Mouse (Mus musculus) fibroblast of lung, adult 2 months (primary cell): ENCODE measurements around the gene Mettl25.

ENCODE experiments used
- DNase-seq: peaks from one replicate; pipeline ENCODE4 v3.0.0-alpha.2; 2011; ENCODE audit warnings: low read depth

The Mettl25 gene

GRCm38 (mm10) chr10:105840928-105841888, at the start of gene Mettl25, which contains the start of gene Ccdc59:
Gene Mettl25 (minus strand): TSS chr10:105841380.
Gene Ccdc59 (plus strand): TSS chr10:105841067.
- DNase-seq, result peak; percentile 91

DNA sequence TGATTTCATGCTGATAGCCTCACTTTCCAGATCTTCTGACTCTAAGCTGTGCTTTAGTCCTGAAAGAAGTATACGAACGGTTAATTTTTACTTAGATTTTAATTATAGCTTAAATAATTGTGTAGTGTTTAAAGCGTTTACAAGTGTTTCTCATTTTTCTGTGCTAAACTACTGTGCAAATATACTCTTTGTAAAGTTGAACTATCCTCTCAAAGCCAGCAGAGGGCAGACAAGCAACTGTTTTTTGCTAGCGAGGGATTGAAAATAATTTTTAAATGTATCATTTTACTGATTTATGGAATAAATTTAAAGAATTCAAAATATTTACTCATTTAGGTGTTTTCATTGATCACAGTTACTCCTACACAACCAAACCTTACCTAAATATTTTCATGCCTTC, 26.1 kb upstream of the Mettl25 start:
- no peak for DNase-seq

DNA sequence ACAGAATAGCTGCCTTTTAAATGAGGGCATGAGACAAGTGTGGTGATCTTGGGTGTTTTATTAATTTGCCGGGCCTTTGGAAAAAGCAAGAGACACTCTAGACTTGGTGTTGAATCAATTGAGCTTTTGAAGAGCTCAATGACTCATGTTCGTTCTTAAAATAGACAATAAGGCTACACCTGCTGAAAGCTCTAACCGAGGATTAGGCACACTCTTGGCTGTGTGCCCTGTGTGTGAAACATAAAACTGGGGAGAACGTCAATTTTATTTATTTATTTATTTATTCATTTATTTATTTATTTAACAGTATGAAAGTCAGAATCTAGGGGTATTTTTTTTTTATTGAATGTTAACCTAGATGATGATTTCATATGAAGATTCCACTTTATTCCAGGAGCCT, 10.0 kb upstream of the Mettl25 start:
- no peak for DNase-seq

DNA sequence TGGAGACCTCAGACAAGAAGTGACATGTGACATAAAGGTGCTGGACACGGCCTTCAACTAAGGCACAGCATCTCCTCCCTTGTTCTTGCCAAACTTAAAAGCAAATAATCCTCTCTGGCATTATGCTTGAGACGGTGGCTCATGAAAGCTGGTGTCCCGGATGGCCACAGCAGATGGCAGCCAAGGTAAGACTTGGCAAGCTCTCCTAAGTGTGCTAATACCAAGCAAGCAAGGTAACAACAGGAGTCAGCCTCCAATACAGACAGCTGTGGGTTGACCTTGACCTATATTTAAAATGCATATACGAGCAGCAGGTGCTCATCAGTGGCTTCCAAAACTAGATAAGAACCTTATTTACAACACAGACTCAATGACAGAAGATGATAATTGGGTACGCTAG, 9.1 kb upstream of the Mettl25 start:
- DNase-seq, result no peak

GRCm38 (mm10) chr10:105842574-105842973, 1.4 kb upstream of the Mettl25 start:
- no peak for DNase-seq

- DNase-seq, result no peak
Measured at GRCm38 (mm10) chr10:105834627-105835228, 6.5 kb downstream of the Mettl25 start.

DNA sequence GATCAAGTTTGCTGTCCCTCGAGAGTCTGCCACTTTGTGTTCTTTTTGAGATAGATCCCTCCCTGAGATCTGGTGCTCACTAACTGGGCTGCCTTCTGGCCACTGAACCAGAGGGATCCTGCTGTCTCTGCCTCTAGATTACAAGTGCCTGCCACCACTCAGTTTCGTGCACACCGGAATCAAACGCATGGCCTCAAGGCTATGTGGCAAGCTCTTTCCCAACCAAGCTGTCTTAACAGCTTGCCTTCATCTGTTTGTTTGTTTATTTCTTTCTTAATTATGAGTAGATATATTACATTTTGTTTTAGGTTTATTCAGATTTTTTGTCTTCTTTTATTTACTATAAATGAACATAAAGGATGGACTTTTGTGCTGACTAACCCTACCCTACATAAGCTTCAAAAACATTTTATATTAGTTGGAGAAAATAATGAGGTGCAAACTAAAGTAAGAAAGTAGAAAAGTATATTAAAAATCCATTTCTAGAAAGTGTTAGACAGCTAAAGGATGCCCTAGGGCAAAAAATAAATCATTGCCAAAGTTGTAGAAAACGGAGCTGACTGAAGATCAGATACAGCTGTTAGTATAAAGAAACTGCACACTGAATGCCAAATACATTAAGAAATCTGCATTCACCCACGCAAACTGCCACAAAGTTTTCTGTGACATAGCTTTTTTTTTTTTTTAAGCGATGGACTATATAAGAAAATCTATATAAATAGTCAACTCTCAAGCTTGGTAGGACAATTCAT, 34.7 kb downstream of the Mettl25 start:
- DNase-seq, result no peak

DNA sequence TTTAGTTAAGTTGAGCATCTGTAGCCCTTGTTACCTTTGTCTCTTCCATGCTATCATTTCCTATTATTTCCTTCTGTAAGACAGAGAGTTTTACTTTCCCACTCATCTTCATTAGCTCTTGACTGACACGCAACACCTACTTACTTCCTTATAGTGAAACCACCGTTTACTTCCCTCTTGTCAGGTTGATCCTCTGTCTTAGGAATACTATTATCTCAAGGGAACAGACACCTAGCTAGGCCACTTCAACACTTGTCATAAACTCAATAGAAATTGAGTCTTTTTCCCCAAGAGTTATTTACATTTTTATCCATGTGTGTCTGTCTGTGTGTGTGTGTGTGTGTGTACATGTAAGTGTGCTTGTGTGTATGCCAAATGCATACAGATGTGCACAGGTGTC, 37.7 kb downstream of the Mettl25 start:
- DNase-seq, result no peak

DNA sequence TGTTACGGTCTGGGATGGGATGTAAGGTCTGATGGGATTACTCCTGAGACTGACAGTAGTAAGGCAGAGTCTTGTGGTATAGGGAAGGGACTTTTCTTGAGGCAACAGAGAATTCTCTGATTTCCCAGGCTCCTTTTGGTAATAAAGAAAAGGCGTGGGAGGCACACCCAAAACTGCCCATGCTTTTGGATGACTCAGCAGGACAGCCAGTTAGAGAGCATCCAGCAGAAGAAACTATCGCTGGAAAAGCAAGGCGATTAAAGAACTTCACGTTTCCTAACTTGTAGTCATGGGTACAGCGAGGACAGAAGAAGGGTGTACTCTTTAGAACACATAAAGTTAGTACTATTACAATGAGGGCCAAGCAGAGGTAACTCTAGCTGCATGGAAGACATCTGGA, 39.0 kb downstream of the Mettl25 start:
- DNase-seq, result no peak

DNA sequence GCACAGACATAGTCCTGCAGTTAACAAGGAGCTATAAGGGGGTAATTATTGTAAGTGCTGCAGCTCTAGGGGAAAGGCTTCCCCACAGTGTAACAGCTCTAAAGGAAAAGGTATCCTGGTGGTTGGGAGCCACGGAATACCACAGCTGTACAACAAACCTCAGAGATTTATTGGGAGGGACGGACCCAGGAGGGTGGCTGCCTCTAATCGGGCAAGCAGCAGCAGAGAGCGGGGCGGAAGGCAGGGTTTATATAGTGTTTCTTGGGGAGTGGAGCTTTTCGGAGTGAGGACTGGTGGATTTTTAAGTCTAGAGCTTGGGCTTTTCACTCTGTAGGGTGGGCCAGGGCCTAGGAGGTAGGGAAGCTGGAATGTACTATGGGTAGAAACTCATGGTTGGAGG, 40.0 kb downstream of the Mettl25 start:
- no peak for DNase-seq

GRCm38 (mm10) chr10:105797250-105797924, 43.8 kb downstream of the Mettl25 start:
- no peak for DNase-seq

- DNase-seq, result no peak
Measured at GRCm38 (mm10) chr10:105793776-105794552, 47.2 kb downstream of the Mettl25 start.

DNA sequence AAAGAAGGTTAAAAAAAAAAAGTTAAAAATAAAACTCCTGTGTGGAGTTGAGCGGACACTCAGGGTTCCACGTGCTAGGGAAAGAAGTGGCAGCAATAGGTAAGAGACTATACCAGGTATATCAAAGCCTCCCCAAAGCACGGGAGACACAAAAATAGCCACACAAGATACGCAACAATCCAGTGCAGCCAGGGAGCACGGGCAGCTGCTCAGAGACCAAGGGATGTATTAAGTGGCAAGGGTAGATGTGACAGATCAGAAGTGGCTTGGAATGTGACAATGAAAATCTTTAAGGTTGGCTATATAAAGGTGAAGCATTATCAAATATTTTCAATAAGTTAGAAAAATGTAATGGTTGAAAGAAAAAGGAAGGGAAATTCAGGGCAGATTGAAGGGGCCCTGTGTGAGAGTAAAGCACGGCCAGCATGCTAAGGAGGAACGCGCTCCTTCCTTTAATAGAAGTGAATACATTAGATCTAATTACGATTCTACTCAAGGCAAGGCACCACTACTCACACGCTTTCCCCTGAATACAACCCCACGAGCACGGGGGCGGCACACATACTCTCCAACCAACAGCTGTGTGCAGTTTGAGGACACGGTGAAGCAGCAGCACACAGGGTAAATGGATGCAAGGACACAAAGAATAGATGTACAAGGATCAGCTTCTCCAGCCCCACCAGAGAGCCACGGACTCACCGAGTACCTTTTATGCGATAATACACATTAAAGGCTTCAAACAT, 52.3 kb downstream of the Mettl25 start:
- no peak for DNase-seq

DNA sequence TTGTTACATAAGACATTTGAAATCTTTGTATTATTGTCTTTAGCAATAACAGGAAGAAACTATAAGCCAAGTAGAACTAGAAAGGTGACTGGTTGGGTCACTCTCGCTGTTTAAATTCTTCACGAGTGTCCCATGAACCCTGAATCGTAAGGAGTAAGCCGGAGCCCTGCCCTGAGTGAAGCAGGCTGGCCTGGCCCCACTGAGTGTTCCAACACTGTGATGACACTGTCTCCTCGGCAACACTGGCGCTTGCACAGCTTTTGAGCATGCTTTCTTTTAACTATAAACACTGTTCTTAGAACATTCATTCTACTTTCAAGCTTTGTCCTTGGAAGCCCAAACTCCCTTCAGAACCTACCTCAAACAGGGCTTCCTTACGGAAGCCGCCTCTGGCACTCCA, 57.4 kb downstream of the Mettl25 start:
- no peak for DNase-seq

- DNase-seq, result peak; percentile 43
Measured at GRCm38 (mm10) chr10:105774382-105774781, 66.8 kb downstream of the Mettl25 start.

DNA sequence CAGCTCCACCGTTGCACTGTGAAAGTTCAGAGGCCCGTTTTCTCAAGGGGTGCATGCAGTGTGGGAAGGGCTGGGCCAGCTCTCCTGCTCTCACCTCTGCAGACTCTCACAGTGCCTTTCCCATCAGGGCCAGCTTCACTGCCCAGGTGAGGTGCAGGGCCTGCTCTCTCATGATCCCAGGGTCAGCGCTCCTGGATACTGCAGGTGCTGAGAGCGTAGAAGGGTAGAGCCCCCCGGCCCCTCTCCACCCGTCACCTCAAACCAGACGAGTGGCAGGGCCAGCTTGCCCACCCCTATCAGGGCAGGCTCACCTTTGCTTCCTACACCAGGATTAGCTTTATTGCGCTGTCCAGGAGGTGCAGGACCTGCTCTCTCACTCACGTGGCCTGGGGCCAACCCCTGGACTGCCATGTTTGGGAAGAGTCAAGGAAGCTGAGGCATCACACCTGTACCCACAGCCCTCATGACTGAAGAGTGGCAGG, 68.3 kb downstream of the Mettl25 start:
- no peak for DNase-seq

DNA sequence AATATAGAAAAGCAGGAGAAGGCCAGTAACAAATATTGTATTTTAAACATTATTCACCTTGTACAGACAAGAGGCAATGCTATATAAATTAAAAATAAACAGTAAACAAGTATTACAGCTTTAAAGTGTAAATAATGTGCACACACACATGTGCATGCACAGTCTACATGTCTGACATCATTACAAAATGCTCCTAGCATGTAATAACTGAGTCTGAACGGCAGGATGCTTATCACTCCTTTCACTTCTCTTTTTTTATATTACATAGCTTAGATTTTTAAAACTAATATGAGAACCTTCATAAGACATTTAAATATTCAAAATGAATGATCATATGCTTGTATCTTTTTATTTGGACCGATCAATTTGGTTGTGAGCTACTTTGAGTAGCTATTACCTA, 77.2 kb downstream of the Mettl25 start:
- no peak for DNase-seq

- DNase-seq, result no peak
Measured at GRCm38 (mm10) chr10:105760460-105760859, 80.7 kb downstream of the Mettl25 start.

GRCm38 (mm10) chr10:105760046-105760445, 81.1 kb downstream of the Mettl25 start:
- DNase-seq, result no peak
